Mouse (Mus musculus): ENCODE measurements around the gene Epas1.

Epas1 gene

DNA sequence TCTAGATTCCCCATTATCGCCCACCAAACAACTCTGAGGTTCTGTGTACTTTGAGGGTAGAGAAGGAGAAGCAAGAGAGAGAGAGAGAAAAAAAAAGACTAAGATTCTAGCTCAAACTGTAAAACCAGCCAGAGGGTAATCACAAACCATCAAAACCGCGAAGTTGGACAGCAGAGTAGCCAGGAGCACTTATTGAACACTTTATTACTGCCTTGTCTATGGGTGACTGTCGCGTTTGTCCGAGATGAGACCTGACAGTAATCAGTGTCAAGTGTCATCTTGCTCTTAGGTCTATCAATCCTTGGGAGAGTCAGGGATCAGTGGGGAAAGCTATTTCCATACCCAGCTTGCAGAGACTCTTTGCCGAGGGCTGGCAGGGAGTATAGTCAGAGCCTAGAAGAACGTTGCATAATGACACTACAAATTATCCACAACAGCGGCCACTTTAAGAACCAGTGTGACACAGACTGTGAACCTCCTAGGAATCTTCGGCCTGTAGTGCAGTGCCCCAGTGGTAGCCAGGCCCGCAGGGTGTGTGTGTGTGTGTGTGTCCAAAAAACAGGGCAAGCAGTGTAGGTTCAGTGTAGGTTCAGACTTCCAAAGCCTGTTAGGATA, 2.2 kb downstream of the Epas1 start:
- in situ Hi-C loops (cut with MboI, MseI): no loop called here

DNA sequence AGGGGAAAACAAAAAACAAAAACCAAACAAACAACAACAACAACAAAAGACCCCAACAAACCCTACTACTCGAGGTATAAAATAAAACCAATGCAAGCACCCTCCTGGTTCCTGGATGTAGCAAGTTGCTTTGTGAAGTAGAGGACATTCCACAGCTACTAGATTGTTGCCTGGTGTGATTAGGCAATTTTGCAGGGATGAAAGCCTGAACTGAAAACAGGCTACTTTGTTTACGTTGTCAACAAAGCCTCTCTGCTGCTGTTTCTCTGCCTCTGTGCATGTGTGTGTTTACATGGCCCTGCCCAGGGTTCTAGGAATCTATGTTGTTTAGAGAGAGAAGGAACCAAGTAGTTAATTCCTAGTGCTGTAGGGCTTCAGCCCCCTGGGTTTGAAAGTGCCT, 4.1 kb downstream of the Epas1 start:
- in situ Hi-C loops (cut with MboI, MseI): no loop called here

DNA sequence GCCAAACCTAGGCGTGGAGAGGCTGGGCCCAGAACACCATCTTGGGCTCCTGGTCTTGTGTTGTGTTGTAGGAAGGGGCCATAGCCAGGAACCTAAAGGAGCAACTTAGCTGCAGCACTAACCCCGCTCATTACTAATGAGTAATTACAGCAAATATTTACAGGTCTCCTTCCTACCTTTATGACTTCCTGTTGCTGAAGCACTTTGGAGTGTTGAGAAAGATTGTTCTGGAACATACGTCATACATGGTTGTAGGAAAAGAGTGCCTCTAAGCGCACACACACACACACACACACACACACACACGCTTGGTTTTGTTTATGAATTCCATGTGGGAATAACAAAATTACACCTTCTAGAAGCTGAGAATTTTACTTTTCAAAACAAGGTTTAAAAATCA, 8.4 kb downstream of the Epas1 start:
- in situ Hi-C loops (cut with MboI, MseI): no loop called here

DNA sequence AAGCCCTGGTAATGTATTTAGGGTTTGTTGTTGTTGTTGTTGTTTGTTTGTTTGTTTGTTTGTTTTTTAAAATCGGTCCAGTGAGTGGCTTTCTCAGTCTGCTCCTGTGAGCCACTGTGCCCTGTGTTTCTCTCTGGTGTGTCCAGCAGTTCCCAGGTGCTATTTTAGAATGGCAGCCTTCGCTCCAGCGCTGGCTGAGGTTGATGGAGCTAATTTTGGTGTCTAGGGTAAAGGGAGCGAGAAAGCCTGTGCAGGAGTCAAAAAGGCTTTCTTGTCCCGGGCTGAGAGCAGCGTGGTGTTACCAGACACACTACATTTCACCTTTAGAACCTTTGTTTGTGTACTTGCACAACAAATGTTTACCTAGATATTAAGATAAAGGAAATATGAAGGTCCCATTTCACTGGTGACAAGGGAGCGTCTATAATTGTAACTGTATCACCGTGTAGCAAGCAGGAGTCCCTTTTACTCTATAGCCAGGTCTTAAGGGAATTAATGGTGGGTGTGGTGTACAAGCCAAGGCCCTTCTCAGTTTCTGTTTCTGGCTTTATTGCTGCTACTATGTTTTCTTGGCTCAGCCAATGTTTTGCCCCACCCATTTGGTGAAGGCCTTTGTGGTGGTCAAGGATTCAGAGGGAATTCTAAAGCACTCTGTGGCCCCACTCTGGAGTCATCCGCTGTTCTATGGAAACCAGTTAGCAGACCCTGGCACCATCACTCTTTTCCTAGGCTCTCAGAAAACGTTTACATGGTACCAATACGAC, 9.2 kb downstream of the Epas1 start:
- in situ Hi-C loops (cut with MboI, MseI): no loop called here

DNA sequence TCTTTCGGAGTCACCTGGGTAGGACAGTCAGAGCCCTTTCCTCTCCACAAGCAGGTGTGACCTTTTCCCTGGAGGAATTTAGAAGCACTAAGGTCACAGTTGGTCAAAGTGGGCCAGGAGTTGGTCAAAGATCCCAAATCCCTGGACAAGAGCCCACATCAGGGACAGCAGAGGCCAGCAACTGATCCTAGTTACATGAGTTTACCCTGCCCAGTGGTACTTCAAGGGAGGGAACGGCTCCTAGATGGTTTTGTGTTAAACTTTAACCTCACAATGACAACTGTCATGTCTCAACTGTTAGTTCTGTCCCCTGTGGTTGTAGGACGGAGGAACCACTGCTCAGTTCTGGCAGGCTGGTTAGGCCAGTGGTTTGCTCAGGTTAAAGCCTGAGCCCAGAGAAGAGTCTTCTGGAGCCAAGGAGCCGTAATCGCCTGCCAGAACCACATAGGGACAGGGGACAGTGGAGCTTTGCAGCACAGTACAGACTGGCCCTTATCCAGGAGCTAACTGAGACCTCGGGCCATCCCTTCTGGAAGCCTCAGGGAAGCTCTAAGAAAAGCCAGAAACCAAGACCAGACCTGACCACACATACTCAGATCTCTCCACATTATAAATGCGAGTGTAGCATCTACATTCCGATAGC, 12.4 kb downstream of the Epas1 start:
- in situ Hi-C loops (cut with MboI, MseI): no loop called here

DNA sequence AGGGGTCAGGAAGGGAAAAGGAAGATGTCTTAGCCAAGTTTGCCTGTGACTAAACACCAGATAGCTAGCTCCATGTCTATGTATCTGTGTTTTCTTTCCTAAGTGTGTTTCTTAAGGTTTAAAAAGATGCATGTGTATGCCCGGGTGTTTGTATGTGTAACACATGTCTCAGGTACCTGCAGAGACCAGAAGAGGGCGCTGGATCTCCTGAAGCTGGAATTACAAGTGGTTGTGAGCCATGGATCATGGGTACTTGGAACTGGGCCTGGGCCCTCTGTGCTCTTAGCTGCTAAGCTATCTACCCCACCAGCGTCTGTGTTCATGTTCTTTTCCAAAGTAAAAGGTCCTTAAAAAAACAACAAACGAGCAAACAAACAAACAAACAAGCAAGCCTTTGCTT, 12.9 kb downstream of the Epas1 start:
- in situ Hi-C loops (cut with MboI, MseI): no loop called here

DNA sequence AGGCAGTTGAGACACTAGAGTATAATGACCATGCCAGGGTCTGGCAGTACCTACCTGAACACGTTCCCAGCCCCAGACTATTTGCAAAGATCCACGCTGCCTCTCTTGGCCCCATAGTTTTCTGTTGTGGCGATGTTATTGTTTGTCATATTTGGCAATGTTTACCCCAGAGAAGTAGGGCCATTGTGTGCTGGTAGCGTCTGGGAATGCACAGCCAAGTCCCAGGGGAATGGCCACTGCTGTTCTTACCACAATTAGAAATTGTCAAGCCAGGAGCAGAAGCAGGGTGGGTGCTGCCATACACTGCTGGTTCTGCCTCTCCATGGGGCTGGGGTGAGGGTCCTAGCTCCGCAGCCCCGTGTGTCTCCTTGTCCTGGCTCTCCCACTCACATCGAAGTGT, 15.1 kb downstream of the Epas1 start:
- in situ Hi-C loops (cut with MboI, MseI): no loop called here

DNA sequence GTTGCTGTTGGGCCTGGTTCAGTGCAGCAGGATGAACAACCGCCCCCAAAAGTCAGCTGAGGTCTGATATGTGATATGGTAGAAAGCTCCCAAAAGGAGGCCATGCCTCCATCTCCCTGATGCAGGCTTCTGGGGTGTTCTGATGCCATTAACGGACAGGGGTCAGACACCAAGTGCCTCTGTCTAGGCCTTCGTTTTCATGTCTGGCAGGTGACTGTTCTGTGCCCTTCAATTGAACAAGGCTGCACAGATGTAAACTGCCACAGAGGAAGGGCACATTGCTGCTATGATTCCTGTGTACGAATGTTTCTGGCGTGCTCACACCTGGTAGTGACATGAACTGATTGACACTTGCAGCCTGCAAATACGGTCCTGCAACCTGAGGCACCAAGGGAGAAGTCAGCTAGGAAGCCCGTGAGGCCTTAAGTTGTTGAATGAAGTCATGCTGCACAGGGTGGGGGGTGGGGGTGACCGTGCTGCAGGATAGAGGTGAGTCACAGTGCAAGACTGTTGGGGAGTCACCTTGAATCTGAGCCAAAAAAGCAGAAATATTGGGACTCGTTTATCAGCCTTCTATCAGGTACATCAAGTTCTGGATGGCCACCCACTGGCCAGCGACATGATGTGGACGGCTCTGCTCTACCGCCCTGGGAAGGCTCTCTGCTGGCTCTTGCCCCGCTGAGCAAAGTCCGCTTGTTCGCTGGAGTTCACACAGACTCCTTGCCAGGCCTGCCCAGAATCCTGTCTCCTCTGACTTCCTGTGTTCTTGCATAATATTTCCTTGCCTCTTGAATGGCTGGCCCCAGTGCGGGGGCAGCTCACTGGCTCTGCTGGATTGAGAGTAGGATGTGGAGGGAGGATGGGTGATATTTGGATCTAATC, 16.1 kb downstream of the Epas1 start:
- in situ Hi-C loops (cut with MboI, MseI): no loop called here

DNA sequence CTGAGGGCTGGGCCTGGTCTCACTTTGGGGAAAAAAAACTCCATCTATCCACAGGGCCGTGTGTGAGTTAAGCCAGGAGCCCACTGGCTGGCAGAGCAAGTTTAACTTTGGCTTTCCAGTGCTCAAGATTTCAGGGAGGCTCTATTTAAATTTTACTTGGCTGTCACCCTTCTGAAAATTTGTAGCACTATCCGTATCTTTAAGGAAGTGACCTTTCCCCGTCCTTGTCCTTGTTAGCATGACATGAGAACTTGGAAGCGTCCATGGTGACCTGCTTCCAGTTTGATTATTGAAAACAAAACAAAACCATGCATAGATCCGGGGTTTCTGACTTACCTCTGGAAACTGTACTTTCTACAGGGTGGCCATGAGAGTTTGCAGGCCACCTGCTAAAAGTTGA, 17.3 kb downstream of the Epas1 start:
- in situ Hi-C loops (cut with MboI, MseI): no loop called here

DNA sequence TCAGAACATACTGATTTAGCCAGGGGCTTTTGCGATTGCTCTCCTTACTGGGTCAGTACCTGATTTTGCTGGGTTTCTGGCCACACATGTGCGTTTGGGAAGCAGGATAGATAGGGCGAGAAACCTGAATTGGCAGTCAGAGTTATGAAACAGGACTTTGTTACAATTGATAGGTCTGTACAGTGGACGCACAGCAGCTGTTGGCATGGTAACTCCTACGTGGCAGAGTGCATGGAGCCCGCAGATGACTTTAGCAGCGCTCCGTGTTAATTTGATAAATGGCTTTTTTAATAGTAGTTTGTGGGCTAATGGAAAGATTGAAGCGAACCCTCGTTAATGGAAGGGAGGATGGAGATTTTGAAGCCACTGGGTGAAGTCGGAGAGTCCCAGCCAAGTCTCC, 18.5 kb downstream of the Epas1 start:
- in situ Hi-C loops (cut with MboI, MseI): no loop called here

DNA sequence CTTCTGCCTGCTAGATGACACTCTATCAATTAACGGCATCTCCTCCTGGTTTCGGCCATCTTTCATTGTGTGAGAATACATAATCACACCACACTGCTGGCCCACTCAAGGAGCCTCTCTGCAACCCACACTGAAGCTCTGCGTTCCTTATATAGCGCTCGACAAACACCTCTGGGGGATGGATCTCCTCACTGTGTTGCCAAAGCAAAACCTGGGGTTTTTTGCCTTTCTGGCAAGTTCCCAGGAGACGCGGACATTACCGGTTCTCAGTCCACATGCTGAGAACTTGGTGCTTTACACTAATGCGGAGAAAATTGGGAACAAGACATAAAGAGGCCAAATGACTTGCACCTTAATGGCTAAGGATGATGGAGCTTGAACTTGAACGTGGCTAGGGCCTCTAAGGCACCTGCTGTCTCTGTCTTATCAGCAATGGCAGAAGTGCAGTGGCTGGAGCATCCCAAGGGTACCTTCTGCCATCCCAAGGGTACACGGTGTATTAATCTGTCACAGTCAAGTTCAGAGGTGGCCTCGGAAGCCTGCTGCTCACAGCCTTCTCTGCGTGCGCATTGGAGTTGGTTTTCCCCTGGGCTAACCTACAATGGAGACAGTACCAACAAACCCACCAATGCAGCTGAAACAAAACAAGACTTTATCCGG, 19.6 kb downstream of the Epas1 start:
- in situ Hi-C loops (cut with MboI, MseI): no loop called here

DNA sequence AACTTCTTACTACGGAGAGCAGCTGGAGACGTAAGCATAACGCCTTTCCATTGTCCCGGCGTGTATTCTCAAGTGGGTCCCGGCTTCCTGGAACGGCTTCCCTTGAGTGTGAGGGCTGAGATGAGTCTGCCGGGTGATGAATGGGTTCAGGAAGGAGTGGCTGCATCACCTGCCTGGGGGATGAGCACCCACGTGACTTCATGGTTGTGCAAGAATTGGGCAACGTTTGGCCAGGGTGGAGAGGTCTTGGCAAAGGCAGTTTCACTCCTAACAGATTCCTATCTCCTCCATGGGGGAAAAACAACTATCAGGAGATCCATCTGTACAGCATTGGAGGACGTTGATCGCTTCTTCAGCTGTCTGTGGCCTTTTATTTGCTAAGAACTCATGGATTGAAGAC, 23.0 kb downstream of the Epas1 start:
- in situ Hi-C loops (cut with MboI, MseI): no loop called here

DNA sequence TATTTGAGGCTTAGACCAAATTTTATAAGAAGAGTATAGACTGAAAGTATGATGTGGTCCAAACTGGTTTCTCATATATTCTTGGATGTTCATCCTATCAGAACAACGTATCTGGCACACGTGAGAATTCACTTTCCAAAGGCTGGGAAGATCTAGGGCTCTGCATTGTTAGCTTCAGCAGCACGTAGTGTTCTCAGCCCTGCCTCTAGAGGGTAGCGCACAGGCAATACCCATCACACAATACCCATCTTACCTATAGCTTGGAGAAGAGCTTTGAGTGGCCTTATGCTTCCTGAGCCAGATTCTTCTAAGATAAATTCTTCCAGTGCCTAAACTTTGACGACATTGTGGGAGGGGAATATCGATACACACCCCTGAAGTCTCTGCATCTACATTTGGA, 24.6 kb downstream of the Epas1 start:
- in situ Hi-C loops (cut with MboI, MseI): no loop called here

DNA sequence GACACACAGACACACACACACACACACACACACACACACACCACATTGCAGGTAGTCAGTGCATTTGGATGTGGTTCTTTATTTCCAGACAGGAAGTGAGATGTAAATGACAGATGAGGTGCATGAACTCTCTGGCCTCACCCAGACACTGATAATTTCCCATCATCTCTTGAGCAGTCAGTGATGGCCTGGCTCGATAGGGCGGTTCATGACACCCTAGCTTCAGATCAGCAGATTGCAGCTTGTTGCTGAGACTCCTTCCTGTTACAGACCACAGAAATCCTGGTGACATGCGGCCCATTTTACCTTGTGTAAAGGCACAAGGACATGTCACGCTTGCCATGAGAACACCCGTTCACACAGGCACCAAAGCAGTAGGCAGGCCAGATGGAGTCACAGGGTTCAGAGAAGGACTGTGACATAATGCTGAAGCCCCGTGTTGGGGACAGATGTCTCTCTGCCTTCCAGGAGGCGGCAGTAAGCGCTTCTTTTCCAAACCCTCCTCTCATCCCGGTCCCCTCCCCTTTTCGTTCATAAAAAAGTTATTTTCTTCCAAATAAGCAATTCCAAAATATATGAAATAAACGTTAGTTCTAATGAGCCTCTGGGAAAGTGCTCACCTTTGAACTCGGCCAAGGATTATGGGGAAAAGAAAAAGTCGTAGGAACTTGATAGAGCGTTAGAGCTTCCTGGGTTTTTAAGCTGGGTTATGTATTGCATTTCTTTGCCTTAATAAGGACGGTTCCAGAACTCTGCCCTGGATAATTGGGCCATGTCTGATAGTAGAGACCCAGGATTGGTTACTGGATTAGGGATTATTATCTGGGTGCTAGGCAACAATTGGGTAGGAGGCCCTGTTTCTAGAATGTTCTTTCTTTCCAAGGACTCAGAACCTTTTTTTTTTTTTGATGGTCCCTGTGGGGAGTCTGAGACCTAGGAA, 26.0 kb downstream of the Epas1 start:
- in situ Hi-C loops (cut with MboI, MseI): no loop called here

DNA sequence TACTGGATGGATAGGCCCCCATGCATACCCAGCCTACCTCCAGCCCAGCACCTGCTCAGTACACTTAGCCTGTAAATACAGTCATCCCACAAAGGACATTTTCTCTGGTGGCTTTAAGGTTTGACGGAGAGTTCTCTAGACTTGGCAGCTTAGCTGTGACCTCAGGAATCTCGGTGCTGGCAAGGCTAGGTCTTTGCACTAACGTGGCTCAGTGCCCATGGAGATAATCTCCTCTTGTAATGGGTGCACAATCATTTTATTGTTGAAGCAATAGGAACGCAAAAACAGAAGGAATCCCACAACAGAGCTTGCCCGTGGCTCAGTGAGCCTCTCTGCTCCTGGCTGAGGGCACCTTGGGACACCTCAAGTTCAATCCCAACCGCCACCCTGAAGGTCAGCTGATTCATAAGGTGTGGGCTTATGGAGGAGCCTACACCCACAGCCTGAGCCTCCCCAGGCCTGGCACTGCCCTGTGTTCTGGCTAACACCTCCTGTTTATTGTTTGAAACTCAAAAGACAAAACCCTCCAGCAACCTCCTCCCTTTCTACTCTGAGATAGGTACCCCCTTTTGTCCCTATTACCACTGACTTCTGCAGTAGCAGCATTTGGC, 27.3 kb downstream of the Epas1 start:
- in situ Hi-C loops (cut with MboI, MseI): no loop called here

DNA sequence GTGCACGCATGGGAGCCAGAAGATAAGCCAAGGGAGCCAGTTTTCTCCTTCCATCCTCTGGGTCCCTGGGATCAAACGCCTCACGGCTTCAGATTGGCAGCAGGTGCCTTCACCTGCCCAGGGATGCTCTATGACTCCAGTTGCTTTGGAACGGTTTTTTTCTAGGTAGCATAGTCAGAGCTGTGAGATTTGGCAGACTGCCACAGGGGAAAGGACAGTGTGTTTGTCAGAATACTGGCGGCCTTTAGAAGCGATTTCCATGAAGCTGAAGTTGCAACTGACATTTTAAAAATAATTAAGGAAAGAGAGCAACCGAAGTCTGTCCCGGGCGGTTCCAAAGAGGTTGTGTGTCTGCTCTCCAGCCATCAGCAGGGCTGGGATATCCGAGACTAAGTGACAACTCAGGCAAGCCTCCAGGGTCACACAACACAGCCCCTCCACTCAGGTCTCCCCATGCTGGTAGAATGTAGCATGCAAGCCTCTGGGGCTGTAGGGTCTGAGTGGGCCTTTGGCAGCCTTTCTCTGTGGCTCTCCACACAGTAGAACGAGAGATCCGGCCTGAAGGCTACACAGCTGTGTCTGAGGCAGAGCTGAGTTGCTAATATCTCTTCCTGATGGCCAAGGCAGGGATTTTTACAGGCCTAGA, 28.4 kb downstream of the Epas1 start:
- in situ Hi-C loops (cut with MboI, MseI): no loop called here

DNA sequence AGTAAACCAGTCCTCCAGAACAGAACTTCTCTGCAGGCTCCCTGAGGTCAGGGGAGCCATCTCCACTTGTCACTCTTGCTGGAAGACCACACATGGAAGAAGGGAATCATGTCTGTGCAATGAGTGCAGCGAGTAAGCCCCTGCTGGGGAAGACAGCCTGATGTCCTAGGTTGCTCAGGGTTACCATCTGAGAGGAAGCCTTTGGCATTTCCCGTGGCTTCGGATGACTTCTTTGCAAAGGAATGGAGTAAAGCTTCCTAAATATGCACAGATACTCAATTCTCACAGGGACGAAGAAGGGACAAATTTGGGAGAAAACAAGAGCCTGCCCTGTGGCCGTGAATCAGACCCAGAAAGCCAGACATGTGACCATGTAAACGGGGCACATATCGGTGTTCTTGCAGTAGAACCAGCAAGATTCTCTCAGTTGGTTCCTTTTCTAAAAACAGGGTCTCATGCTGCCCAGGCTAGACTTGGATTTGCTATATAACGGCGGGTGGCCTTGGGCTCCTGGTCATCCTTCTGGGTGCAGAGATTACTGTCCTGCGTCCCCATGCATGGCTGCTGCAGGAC, 31.0 kb downstream of the Epas1 start:
- in situ Hi-C loops (cut with MboI, MseI): no loop called here

DNA sequence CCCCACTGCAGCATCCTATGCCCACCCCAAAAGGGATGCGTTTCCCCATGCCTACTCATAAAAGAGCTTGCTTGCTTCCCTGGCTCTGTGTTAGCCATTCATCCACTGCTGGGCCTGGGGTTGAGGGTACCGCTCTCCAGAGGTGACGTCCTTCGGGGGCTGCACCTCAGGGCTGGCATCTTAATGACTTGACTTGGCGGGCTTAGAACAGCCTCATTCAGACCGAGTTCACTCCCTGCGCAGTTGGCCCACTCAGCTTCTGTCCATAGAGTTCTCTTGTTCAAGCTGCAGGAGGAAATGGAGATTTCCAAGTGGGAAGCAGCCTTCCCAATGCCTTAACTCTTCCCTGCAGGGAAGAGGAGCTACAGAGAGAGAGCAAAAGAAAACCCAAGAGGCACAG, 32.1 kb downstream of the Epas1 start:
- in situ Hi-C loops (cut with MboI, MseI): no loop called here

DNA sequence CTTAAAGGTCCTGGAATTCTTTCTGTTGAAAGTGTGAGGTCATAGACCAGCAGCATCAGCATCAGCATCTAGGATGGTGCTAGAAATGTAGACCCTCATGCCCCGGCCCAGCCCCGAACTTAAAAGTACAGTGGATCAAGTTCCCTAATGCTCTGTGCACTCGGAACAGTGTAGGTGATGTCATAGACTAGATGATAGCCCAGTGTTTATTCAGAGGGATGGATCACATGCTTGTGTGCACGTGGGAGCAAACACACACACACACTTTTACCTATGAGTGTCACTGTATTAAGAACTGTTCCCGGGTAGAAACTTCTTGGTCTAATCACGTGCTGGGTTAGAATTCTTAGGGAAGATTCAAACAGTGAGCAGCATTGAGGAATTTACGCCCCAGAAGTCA, 33.0 kb downstream of the Epas1 start:
- in situ Hi-C loops (cut with MboI, MseI): no loop called here
